Mouse (Mus musculus) liver, adult 2 months (tissue): ENCODE data around the gene Duxf3. TPM values are rescaled to one million over a fixed set of nuclear protein-coding genes. Genes with fewer than 3 reads are reported as not detected.
"Not testable (repeated sequence)": the region's sequence is repeated elsewhere in the genome, so short reads cannot be mapped to it uniquely, and the experiment has no call there.

Experiments used
- DNase-seq: peaks from one replicate; pipeline ENCODE4 v3.0.0-alpha.2; 2011; ENCODE audit warnings: low read depth, low spot score; ENCODE audit errors: extremely low read depth
- H3K27ac ChIP-seq: fragments of 200-500 bp; replicated peaks from 2 replicates; pipeline ENCODE4 v1.5.1; 2012; ENCODE audit warnings: low read depth, mild to moderate bottlenecking, control low read depth, inconsistent platforms, low read length; ENCODE audit not compliant: insufficient read depth
- H3K27me3 ChIP-seq: fragments of 200-500 bp; 2 replicates; pipeline ENCODE4 v1.6.1; 2012; ENCODE audit warnings: mild to moderate bottlenecking, moderate library complexity, low read length, inconsistent platforms; ENCODE audit not compliant: control insufficient read depth, insufficient read depth
- H3K36me3 ChIP-seq: fragments of 200-500 bp; 2 replicates; pipeline ENCODE4 v1.6.1; 2012; ENCODE audit warnings: low read length, inconsistent platforms; ENCODE audit not compliant: control insufficient read depth, insufficient read depth
- H3K4me1 ChIP-seq: fragments of 200-500 bp; 2 replicates; pipeline ENCODE4 v1.6.1; 2011; ENCODE audit warnings: low read length; ENCODE audit not compliant: control insufficient read depth, insufficient read depth
- H3K4me3 ChIP-seq: fragments of 200-500 bp; 2 replicates; pipeline ENCODE4 v1.5.1; 2011; ENCODE audit warnings: low read depth, mild to moderate bottlenecking, control low read depth, low read length, moderate library complexity; ENCODE audit not compliant: insufficient read depth
- H3K79me2 ChIP-seq: fragments of 200-500 bp; 2 replicates; pipeline ENCODE4 v1.6.1; 2012; ENCODE audit warnings: inconsistent platforms, mild to moderate bottlenecking, low read length, moderate library complexity; ENCODE audit not compliant: control insufficient read depth, insufficient read depth
- H3K9ac ChIP-seq: fragments of 200-500 bp; 2 replicates; pipeline ENCODE4 v1.6.1; 2012; ENCODE audit warnings: low read depth, mild to moderate bottlenecking, control low read depth, inconsistent platforms, low read length
- WGBS: fragments of 180-500 bp; shearing (Covaris S2); methylation state at CpG from one replicate; pipeline ENCODE4 v1.1.7; 2018; 5-methylcytosine and 5-hydroxymethylcytosine counted together
- polyA plus RNA-seq: library from polyadenylated mRNA; depleted of rRNA; stranded (reverse); fragments of >200 nt; gene quantifications from 2 replicates; pipeline ENCODE4 v1.2.3, GENCODE M21; 2012
- total RNA-seq: library from RNA; depleted of rRNA; stranded (reverse); fragments of >200 nt; gene quantifications from 2 replicates; pipeline ENCODE4 v1.2.3, GENCODE M21; 2014

Gene Duxf3
- total and polyA plus RNA-seq, 2 experiments, result not detected

DNA sequence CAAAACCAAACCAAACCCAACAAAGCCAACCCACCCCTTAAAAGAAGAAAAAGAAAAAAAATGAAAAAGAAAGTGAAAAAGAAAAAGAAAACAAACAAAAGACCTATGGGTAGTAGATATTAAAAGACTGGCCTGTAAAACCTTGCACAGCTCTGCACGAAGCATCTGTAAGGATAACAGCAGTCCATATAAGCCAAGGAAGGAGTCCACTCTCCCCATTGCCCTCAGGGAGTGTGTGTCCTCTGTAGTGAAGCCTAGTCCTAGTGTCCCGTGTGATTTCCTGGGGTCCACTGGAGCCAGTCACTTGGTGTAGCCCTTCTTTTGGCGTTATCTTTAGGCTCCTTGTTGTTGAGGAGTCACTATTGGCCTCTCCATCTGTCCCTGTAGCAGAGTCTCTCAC lies 2.5 kb downstream of the Duxf3 start:
- WGBS, result 55% methylated on average over 3 of the region's 3 CpGs
- not testable (repeated sequence) for H3K36me3 ChIP-seq, H3K4me1 ChIP-seq, H3K4me3 ChIP-seq, H3K79me2 ChIP-seq, H3K9ac ChIP-seq, H3K27ac ChIP-seq, H3K27me3 ChIP-seq, DNase-seq

DNA sequence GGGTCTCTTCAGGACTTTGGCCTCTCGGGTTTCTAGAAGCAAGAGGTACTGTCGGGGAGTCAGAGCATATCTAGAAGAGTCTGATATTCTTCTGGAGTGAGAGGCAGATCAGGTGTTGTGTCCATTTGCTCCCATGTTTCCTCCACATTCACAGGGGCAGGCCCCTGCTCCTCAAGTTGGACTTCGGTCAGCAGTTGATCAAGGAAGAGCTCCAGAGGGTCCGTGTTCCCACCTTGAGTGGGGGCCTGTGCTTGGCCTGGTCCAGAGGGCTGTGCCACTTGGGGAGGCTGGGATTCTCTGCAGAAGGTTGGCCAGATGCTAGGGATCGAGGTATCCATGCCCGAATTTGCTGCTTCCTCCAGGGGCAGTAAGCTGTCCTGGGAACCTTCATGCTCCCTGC lies 4.7 kb downstream of the Duxf3 start:
- WGBS, result 83% methylated on average over 2 of the region's 6 CpGs
- not testable (repeated sequence) for H3K4me1 ChIP-seq, DNase-seq, H3K27me3 ChIP-seq, H3K9ac ChIP-seq, H3K27ac ChIP-seq, H3K4me3 ChIP-seq, H3K36me3 ChIP-seq, H3K79me2 ChIP-seq

DNA sequence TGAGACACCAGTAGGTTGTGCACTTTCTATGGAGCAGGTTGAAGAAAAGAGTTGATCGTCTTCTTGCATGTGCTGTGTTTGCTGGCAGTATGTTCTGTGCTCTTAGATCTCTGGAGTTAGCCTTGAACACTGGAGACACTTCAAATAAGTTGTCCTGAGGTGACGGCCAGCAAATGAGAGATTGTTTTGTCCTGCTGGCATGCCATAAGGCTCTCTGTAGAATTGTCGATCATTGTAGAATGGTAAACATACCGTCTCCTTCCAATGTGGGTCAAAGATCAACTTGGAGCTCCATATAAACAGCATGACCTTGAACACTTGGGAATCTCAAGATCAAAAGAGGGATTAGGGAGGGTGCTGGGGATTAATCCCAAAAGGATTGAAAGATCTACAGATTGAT lies 6.1 kb downstream of the Duxf3 start:
- not testable (repeated sequence) for H3K4me1 ChIP-seq, H3K27ac ChIP-seq, DNase-seq, H3K36me3 ChIP-seq, H3K27me3 ChIP-seq, H3K4me3 ChIP-seq, H3K9ac ChIP-seq, H3K79me2 ChIP-seq
- WGBS, result 72% methylated on average over 4 of the region's 4 CpGs

DNA sequence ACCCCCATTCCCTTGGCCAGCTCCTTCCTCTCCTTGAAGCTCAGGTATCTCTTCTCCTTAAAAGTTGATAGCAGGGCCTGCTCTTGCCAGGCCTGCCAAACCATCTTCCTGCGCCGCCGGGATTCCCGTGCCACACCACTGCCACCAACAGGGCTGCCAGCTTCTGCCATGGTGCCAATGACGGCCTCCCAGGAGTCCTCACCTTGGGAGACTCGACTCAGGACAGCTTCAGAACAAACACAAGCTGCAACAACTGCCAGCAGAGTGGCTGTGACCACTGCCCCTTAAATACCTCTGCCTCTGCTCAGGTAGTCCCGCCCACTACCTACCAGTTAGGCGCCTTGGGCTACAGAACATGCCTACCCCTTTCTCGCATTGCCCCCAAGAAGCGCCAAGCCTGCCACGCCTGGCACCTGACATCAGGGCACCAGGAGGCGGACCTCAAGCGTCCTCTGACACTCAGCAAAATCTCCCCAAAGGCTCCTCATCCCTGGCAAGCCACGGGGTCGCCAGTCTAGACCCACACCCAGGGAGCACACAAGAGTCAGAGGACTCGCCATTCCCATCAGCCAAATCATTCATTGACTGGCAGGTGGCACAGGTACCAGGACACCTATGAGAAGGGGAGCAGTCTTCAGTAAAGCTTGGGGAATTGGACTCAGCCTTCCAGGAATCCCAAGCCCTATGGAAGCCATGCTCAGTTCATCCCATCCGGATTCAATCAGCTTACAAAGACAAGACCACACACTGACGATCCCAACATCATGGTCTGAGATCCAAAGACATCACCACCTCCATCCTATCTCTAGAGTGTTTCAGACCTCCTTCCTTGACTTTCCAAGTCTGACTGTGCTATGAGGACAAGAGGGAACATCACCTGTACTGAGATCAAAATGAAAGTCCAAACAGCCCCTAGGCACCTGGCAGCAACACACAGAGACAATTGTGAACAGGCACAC lies 7.4 kb downstream of the Duxf3 start, which contains the start of gene AW822073:
Gene AW822073, minus strand, starts transcription at position 104 of the 959 bp plus-strand sequence.
- WGBS, result 79% methylated on average over 18 of the region's 18 CpGs
- peak; percentile 19 for DNase-seq
- H3K4me1 ChIP-seq, result not testable (repeated sequence)

DNA sequence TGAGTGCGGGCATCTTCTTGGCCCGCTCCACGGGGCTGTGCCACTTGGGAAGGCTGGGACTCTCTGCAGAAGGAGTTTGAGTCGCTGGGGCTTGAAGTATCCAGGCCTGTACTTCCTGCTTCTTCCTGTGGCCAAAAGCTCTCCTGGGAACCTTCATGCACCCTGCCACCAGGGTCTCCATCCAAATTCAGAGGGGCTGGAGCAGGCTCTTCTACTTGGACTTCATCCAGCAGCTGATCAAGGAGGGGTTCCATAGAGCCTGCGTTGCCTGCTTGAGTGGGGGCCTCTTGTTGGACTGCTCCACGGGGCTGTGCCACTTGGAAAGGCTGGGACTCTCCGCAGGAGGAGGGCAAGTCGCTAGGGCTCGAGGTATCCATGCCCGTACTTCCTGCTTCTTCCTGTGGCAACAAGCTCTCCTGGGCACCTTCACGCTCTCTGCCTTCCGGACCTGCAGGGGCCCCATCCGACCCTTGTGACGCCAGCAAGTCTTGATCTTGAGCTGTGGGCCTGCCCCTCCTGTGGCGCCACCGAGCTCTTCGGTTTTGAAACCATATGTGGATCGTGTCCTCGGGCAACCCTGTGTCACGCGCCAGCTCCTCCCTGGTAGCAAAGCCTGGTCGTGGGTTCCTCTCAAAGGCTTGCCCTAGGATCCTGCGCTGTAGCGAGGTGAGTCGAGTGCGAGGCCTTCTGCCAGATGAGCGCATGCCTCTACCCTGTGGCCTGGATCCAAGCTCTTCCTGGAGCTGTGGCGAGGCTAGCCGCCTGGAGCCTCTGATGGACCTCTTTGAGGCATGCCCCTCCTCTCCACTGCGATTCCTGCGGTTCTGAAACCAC lies 8.3 kb downstream of the Duxf3 start:
- H3K27me3 ChIP-seq, H3K9ac ChIP-seq, H3K4me1 ChIP-seq, H3K36me3 ChIP-seq, H3K4me3 ChIP-seq, DNase-seq, H3K79me2 ChIP-seq, H3K27ac ChIP-seq: not testable (repeated sequence)
- 82% methylated on average over 31 of the region's 31 CpGs for WGBS

More for the DNA sequence above, 7.4 kb downstream of the Duxf3 start, which contains the start of gene AW822073:
- not testable (repeated sequence) for H3K9ac ChIP-seq, H3K79me2 ChIP-seq, H3K4me3 ChIP-seq, H3K27me3 ChIP-seq, H3K36me3 ChIP-seq, H3K27ac ChIP-seq

DNA sequence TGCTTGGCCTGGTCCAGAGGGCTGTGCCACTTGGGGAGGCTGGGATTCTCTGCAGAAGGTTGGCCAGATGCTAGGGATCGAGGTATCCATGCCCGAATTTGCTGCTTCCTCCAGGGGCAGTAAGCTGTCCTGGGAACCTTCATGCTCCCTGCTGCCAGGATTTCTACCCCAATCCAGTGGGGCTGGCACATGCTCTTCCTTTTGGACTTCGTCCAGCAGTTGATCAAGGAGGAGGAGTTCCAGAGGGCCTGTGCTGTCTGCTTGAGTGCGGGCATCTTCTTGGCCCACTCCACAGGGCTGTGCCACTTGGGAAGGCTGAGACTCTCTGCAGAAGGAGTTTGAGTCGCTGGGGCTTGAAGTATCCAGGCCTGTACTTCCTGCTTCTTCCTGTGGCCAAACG lies 9.3 kb downstream of the Duxf3 start:
- not testable (repeated sequence) for H3K4me1 ChIP-seq, H3K27me3 ChIP-seq, H3K4me3 ChIP-seq, H3K36me3 ChIP-seq, H3K79me2 ChIP-seq, DNase-seq, H3K27ac ChIP-seq, H3K9ac ChIP-seq
- WGBS, result 78% methylated on average over 4 of the region's 6 CpGs

DNA sequence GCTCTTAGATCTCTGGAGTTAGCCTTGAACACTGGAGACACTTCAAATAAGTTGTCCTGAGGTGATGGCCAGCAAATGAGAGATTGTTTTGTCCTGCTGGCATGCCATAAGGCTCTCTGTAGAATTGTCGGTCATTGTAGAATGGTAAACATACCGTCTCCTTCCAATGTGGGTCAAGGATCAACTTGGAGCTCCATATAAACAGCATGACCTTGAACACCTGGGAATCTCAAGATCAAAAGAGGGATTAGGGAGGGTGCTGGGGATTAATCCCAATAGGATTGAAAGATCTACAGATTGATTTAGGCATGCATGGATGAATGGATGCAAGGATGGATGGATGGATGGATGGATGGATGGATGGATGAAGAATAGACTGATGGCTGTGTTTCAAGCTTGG lies 10.9 kb downstream of the Duxf3 start:
- 77% methylated on average over 2 of the region's 2 CpGs for WGBS
- H3K4me3 ChIP-seq, H3K79me2 ChIP-seq, H3K4me1 ChIP-seq, DNase-seq, H3K36me3 ChIP-seq, H3K27me3 ChIP-seq, H3K9ac ChIP-seq, H3K27ac ChIP-seq: not testable (repeated sequence)
